Mouse (Mus musculus) spleen, adult 2 months (tissue): Measurements from ENCODE around the gene Arl13b. TPM values are rescaled to one million over a fixed set of nuclear protein-coding genes. Genes with fewer than 3 reads are reported as not detected.
A peak's percentile ranks its signal among the peaks of the same experiment; 100 is the strongest.

Experiments
- DNase-seq, 2 experiments: peaks; one replicate each; pipeline versions ENCODE4 v3.0.0 to v3.0.0-alpha.2; 2012 to 2021; ENCODE audit warnings: low spot score in 2 of 2, low read depth in 1 of 2
- H3K27ac ChIP-seq: fragments of 200-500 bp; 2 replicates; pipeline ENCODE4 v1.5.1; 2012; ENCODE audit warnings: low read length, inconsistent platforms; ENCODE audit not compliant: insufficient read depth
- H3K27me3 ChIP-seq: fragments of 200-500 bp; 2 replicates; pipeline ENCODE4 v1.6.1; 2012; ENCODE audit warnings: mild to moderate bottlenecking, moderate library complexity, low read length, inconsistent platforms; ENCODE audit not compliant: control insufficient read depth, insufficient read depth
- H3K36me3 ChIP-seq: fragments of 200-500 bp; 2 replicates; pipeline ENCODE4 v1.6.1; 2012; ENCODE audit warnings: mild to moderate bottlenecking, low read length, inconsistent platforms; ENCODE audit not compliant: control insufficient read depth, insufficient read depth
- H3K4me1 ChIP-seq: fragments of 200-500 bp; 2 replicates; pipeline ENCODE4 v1.6.1; 2011; ENCODE audit warnings: inconsistent platforms; ENCODE audit not compliant: control insufficient read depth, insufficient read depth, insufficient read length
- H3K4me3 ChIP-seq: fragments of 200-500 bp; 2 replicates; pipeline ENCODE4 v1.5.1; 2011; ENCODE audit warnings: mild to moderate bottlenecking, inconsistent platforms; ENCODE audit not compliant: insufficient read depth, insufficient read length; ENCODE audit errors: extremely low read depth
- CTCF ChIP-seq: fragments of 200-500 bp; IDR thresholded peaks from 2 replicates; pipeline ENCODE4 v1.5.1; 2011; ENCODE audit warnings: mild to moderate bottlenecking, inconsistent platforms; ENCODE audit not compliant: insufficient read depth, insufficient read length, insufficient replicate concordance; ENCODE audit errors: extremely low read depth
- POLR2A ChIP-seq: fragments of 200-500 bp; IDR thresholded peaks from 2 replicates; pipeline ENCODE4 v1.6.1; 2011; ENCODE audit warnings: low read depth, low read length, inconsistent platforms
- WGBS: fragments of 180-500 bp; shearing (Covaris S2); methylation state at CpG from one replicate; pipeline ENCODE4 v1.1.7; 2018; 5-methylcytosine and 5-hydroxymethylcytosine counted together
- polyA plus RNA-seq: library from polyadenylated mRNA; depleted of rRNA; stranded (reverse); fragments of >200 nt; gene quantifications from 2 replicates; pipeline ENCODE4 v1.2.3, GENCODE M21; 2012; rRNA removed

Gene Arl13b
- polyA plus RNA-seq, 1 experiment, result 1.5 TPM

GRCm38 (mm10) chr16:62773462-62773861, 73.4 kb downstream of the Arl13b start:
- no peak overlapping the region for H3K27ac ChIP-seq
- TF ChIP-seq CTCF (no peak), POLR2A (no peak)
- H3K4me3 ChIP-seq, result no peak overlapping the region
- 86% methylated on average over 4 of the region's 4 CpGs for WGBS
- no peaks in the 10 kb centered on the region for H3K27me3 ChIP-seq
- H3K36me3 ChIP-seq, result peaks cover 19% of the 10 kb centered on the region
- H3K4me1 ChIP-seq, result no peaks in the 10 kb centered on the region
- DNase-seq, result no peak

DNA sequence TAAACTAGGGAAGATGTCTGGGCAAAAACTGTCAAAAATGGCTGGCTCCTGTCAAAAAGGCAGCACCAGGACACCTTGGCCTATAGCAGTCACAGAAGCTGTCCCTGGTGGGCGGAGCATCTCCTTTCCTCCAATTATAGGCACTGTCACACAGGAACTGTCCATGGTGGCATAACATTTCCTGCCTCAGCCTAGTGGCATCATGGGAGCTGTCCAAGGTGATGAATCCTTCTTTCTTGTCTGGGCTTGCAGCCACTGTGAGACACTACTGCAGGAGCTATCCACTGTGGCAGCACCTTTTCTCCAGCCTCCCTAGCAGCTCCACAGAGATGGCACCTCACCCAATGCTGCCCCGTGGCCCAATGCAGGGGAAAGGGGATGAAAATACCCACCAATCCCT, 88.5 kb downstream of the Arl13b start:
- WGBS, result 88% methylated on average over 2 of the region's 2 CpGs
- H3K4me3 ChIP-seq, result no peak overlapping the region
- no peak for TF ChIP-seq CTCF
- no peak for TF ChIP-seq POLR2A
- H3K36me3 ChIP-seq, result peaks cover 3% of the 10 kb centered on the region
- DNase-seq, result peak; percentile 10 to 14
- H3K4me1 ChIP-seq, result no peaks in the 10 kb centered on the region
- no peak overlapping the region for H3K27ac ChIP-seq
- no peaks in the 10 kb centered on the region for H3K27me3 ChIP-seq

GRCm38 (mm10) chr16:62755307-62755706, 91.5 kb downstream of the Arl13b start:
- H3K4me3 ChIP-seq, result no peak overlapping the region
- 93% methylated on average over 6 of the region's 6 CpGs for WGBS
- H3K36me3 ChIP-seq, result peaks cover 4% of the 10 kb centered on the region
- no peak overlapping the region for H3K27ac ChIP-seq
- TF ChIP-seq POLR2A (no peak), CTCF (no peak)
- no peaks in the 10 kb centered on the region for H3K27me3 ChIP-seq
- DNase-seq, result no peak
- H3K4me1 ChIP-seq, result no peaks in the 10 kb centered on the region

GRCm38 (mm10) chr16:62753597-62753996, 93.2 kb downstream of the Arl13b start:
- TF ChIP-seq POLR2A, result no peak
- no peak for TF ChIP-seq CTCF
- WGBS, result 97% methylated on average over 1 of the region's 1 CpGs
- Histone ChIP-seq H3K4me3 (no peak overlapping the region), H3K27ac (no peak overlapping the region), H3K4me1 (no peaks in the 10 kb centered on the region), H3K36me3 (peaks cover 1% of the 10 kb centered on the region), H3K27me3 (no peaks in the 10 kb centered on the region)
- DNase-seq, result no peak

DNA sequence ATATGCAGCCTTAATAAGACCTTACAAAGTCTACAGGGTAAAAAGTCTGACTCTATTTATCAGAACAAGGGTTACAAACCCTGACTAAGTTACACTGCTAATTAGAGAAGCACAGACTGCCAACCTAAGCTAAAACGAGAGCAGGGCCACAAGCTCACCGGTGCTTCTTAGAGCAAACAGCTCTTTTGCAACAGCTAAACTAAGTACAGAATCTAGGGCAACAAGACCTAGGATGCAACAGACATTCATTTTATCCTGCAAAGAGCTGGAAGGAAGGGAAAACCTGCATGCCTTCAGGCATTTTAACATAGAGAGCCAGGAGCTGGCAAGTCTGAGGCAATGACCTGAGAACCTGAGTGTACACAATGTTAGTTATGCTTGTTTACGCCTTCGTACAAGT, 93.8 kb downstream of the Arl13b start:
- DNase-seq, result no peak
- H3K27me3 ChIP-seq, result no peaks in the 10 kb centered on the region
- H3K4me3 ChIP-seq, result no peak overlapping the region
- H3K36me3 ChIP-seq, result peaks cover 1% of the 10 kb centered on the region
- TF ChIP-seq CTCF (no peak), POLR2A (no peak)
- no peaks in the 10 kb centered on the region for H3K4me1 ChIP-seq
- H3K27ac ChIP-seq, result no peak overlapping the region
- 91% methylated on average over 4 of the region's 4 CpGs for WGBS

DNA sequence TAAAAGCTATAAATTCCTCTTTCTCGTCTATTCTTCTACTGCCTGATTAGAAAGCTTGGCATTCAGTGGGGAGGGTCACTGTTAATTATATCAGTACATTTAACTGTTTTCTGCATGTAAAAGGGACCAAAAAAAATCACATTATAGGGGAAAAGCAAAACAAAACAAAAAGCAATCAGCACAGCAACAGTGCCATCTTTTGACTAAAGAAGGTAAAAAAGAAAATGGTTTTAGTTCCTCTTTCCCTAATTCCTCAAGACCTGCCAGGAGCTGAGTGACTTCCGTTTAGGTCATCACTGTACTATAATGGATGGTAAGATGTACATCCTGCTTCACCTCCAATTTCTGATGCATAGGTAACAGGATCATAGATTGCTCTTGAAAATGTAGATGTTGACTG, 101.0 kb downstream of the Arl13b start:
- H3K36me3 ChIP-seq, result peaks cover 4% of the 10 kb centered on the region
- H3K27ac ChIP-seq, result no peak overlapping the region
- H3K27me3 ChIP-seq, result no peaks in the 10 kb centered on the region
- DNase-seq, result no peak
- TF ChIP-seq CTCF, result no peak
- no peak for TF ChIP-seq POLR2A
- WGBS, result 58% methylated on average over 2 of the region's 2 CpGs
- no peaks in the 10 kb centered on the region for H3K4me1 ChIP-seq
- no peak overlapping the region for H3K4me3 ChIP-seq

Other genes with a start within 250 kb of the Arl13b start
- 4.9 and 6.3 TPM in 2 replicates for gene Nsun3, start 60.2 kb downstream of the Arl13b start, polyA plus RNA-seq
- gene Stx19, start 32.4 kb downstream of the Arl13b start, polyA plus RNA-seq, result not detected in 2 replicates
- 2.5 and 2.7 TPM in 2 replicates for gene Pros1, start 7.3 kb upstream of the Arl13b start, polyA plus RNA-seq